Mouse (Mus musculus) heart, postnatal 0 days (tissue): Measurements from ENCODE around the gene Slc44a1.
A peak's percentile ranks its signal among the peaks of the same experiment; 100 is the strongest.

Experiments used
- CTCF ChIP-seq: IDR thresholded peaks from 2 replicates; pipeline ENCODE4 v1.5.1; 2016; ENCODE audit warnings: antibody characterized with exemption, control low read depth, low read depth
- EP300 ChIP-seq: IDR thresholded peaks from 2 replicates; pipeline ENCODE4 v1.6.1; 2016; ENCODE audit warnings: antibody characterized with exemption, low read depth

GRCm38 (mm10) chr4:53600462-53600861 lies 160.2 kb downstream of the Slc44a1 start:
- TF ChIP-seq CTCF (peak; percentile 91), EP300 (no peak)
